Mouse (Mus musculus) large intestine, adult 2 months (tissue): ENCODE measurements at regions not wholly inside any gene's neighbourhood (a gene's known extent, or its start where the extent isn't known, plus 50 kb on each side); places are given as distances from the start of the nearest gene placed in this dataset.

Source experiments
- DNase-seq: peaks from one replicate; pipeline ENCODE4 v3.0.0-alpha.2; 2012; ENCODE audit warnings: low read depth, low spot score
- WGBS: fragments of 180-500 bp; shearing (Covaris S2); methylation state at CpG from one replicate; pipeline ENCODE4 v1.1.7; 2018; 5-methylcytosine and 5-hydroxymethylcytosine counted together

DNA sequence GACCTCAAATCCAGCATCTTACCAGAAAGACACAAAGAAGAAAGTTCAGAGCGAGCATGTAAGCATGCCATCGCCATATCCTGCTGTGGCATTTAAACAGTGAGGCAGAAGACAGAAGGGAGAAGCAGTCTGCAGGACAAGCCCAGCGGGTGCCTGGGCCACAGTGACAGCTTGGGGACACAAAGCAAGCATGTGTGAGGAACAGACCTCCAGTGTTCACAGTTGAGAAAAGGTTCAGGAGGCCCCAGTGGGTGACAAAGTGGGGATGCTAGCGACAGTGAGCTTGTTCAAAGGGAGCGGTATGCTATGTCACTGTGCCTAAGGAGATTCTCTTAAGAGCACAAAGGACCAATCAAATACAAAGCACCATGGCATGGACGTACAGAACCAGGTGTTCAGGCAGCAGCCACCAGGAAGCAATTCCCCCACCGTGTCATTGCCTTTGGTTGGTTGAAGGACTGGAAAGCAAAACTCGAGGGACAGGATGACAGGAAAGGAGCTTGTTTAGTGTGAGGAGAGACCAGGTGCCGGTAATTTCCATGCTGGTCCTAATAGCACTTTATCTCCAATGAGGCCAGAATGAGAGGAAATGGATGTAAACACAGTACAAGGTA lies 77.9 kb upstream of the Arhgap21 start:
- no peak for DNase-seq
- 63% methylated on average over 9 of the region's 9 CpGs for WGBS

DNA sequence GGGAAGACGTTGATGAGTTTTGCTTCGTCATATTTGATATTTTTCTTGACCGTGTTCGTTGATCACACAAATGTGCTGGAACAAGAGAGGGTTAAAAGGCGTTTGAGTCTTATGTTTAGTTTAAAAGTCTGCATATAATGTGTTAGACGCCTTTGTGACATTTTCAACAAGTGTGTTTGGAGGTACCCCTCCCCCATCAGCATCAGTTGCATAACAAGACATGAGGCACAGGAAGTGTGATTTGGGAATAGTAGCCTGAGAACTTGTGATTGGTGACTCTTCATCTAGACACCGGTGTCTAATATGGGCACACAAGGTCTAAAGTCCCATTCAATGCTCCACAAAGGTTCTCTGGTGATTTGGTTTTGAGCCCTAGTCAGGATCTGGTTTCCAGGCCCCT lies 76.1 kb upstream of the Arhgap21 start:
- DNase-seq = no peak
- 90% methylated on average over 7 of the region's 7 CpGs for WGBS

DNA sequence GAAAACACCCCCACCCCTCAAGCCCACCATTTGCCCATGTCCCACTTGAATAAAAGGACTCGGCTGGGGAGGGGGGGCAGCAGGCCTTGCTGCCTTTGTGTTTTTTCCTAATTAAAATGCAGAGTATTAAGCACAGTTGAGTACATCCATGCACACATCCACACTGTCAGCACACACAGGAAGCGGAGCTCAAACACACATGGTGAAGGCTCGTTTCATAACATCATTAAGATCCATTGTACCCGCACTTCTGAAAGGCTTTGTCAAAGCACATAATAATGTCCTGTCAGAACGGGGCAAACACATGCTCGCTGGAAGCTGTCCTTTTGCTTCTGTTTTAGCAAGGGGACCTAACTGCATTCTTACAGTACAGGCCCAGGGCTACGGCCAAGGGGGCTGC lies 75.3 kb upstream of the Arhgap21 start:
- WGBS = 83% methylated on average over 7 of the region's 7 CpGs
- no peak for DNase-seq

DNA sequence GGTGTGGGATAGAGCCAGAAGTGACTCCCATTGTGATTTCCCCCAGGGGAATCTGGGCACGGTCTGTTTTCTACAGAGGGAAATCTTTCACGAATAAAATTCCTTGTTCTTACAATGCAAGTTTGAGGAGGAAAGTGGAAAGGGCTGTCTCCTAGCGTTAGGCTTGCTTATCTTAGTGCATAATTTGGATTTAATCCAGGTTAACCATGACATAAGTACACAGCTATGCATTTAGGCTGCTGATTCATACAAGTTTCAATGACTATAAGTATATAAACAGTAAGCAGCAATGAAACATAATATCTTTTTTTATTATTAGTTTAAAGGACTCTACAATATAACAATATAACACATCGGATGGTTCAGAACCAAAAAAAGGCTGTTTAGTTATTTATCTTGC lies 74.6 kb upstream of the Arhgap21 start:
- 27% methylated on average over 4 of the region's 4 CpGs for WGBS
- DNase-seq = no peak

DNA sequence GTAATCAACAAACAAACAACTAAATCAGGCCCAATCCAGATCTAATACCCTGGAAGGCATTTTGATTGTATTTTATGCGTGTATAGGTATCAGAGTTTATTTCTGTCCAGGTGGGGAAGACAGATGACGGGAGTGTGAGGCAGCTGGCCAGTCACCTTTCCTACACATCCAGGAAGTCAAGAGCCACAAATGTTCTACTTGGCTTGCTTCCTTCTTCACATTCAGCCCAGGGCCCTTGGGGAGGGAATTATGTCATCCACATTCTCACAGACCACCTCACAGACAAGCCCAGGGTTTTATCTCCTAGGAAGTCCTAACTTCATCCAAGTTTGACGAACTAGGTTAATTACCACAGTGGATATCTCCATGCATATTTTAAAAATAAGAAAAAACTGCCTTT lies 68.9 kb upstream of the Arhgap21 start:
- 42% methylated on average over 3 of the region's 3 CpGs for WGBS

DNA sequence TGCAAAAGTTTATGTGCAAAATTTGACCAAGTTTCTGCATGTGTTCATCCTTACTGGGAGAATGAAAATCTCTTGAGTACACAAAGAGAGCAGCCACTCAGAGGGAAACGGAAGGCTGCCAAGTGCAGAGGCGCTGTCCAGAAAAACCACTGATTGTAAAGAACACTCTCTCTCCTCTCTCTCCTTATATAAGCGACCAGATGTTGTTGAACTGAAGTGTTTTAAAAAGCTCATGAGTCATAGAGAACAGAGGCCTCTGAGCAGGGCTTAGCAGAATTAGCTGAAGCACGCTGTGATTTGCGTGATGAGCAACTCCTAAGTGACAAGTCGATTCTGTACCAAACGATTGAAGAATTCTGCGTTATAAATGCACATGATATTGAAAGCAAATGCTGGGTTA lies 68.5 kb upstream of the Arhgap21 start:
- 20% methylated on average over 8 of the region's 8 CpGs for WGBS
- no peak for DNase-seq

More for the DNA sequence above, 68.9 kb upstream of the Arhgap21 start:
- no peak for DNase-seq

DNA sequence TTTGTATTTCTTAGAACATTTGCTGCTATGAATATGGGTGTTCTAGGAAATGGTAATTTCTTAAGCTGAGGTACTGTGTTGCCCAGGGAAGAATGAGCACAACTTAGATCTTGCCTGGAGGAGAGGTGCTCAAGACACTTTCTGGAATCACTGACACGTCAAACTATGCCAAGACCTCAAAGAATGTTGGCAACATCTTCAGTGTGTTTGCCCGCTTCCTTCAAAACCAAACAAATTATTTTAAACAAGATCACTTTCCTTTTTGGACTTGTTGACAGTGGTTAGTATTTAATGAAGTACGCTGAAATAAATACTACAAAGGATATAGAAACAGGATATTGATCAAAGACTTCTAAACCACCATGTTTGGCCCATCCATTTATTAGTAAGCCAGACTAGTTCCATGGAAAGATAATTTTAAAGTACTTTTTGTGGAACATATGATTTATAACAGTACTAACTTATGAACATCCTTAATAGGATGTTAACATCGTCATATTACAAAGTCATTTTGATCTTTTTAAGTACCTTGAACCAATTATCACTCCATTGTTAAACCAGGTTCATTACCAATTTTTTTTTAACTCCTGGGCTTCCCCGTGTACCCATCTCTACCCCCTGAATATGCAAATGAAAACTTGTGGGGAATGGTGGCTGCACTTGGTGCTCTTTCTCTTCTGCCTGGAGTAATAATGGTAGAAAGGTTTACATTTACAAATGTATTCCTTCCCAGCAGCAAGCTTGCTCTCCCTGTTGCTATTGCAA lies 67.4 kb upstream of the Arhgap21 start:
- 83% methylated on average over 5 of the region's 5 CpGs for WGBS
- no peak for DNase-seq

DNA sequence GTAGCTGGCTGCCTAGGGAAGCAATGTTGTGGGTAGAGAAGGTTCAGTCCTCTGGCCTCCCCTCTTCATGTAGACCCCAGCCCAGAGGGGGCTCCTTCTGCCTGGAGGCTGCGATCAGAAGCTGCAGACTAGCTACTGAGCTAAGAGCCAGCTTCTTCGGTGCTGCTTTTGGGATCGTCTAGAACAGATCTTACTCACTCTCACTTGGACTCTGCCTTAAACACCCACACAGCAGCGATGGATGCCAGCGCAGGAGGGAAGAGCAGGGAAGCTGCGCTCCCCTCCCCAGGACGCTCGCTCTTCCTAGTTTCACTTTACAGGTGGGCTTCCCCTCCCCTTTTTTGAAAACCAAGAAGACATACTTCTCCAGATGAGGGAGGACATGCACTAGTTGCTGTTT lies 66.0 kb upstream of the Arhgap21 start:
- WGBS = 61% methylated on average over 8 of the region's 8 CpGs
- no peak for DNase-seq

DNA sequence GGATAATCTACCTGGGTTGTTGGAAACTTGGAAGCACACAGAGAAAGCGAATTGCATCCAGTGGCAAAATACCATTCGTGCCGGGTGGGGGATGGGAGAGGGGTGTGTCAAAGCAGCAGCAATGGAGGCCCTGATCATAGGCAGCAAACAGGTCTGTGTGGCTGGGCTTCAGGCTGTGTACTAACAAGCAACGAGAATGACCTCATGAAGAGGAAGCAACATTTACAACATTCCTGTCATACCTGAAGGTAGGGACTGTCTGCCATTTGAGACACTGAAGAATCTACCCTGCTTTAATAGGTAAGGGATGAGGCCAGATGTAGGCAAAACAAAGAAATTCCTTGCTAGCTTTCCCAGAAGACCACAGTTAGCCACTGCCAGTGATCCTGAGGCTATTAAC lies 62.0 kb upstream of the Arhgap21 start:
- DNase-seq = no peak
- 51% methylated on average over 4 of the region's 4 CpGs for WGBS

DNA sequence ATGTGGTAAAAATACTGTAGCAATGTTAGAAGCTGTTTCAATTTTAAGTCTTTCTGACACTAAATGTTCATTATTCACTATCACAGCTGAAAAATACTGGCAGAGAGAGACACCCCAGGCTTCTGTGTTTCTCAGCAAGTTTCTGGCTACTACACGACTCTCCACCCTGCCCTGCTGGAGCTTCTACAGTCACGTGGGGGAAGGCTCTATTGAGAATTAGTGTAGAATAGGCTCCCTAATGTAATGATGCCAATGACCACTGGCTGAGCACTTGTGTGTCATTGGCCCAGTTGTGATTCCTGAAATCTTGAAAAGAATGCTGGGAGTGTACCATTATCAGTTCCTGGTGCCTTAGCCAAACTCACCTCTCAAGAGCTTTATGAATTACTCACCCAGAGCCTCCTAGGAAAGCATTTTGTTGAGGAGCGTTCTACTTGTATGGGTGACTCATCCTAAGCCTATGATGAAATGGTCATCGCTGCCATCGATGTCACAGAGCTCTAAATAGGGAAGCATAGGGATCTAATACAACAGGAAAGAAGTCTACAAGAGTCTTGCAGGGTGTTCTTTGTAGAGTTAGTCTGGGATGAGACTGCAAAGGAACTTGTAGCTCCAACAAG lies 60.8 kb upstream of the Arhgap21 start:
- 65% methylated on average over 5 of the region's 5 CpGs for WGBS
- DNase-seq = no peak

DNA sequence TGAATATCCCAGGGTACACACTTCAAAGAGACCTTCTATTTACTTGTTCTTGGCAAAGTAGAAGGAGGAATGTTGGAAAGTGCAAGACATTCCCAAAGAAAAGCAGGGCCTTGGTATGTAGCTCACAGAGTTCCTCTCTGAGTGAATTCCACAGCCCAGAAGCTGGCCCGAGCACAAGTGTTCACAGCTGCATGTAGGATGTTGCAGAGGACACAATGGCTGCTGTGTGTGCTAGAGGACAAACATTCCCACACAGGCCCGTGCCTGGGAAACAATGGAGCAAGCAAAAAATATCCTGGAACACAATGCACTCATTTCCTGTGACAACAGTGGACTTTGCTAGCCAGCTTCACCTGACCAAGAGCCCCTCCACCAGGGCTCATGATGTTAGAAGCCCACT lies 59.9 kb upstream of the Arhgap21 start:
- WGBS = 11% methylated on average over 2 of the region's 2 CpGs
- no peak for DNase-seq

DNA sequence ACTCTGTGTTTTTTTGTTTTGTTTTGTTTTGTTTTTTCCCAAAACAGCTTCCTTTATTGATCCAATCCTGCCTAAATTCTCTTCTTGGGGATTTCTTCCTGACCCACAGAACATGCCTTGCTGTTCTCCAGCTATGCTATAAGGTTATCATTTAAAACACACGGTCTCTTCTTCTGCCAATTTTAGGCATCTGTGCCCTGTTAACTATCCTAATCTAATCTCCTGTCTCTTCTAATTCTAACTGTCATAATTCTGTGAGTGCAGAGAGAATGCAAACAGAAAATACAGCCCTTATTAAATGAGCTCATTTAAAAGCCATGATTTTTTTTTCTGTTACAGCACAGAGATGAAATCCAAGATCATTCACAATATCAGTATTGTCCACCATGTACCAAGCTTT lies 49.9 kb upstream of the Arhgap21 start:
- DNase-seq = no peak
- WGBS = 68% methylated on average over 1 of the region's 1 CpGs
